Mouse (Mus musculus): Measurements from ENCODE around the gene Hist2h3b.
A peak's percentile ranks its signal among the peaks of the same experiment; 100 is the strongest.
"Not testable (repeated sequence)": the region's sequence is repeated elsewhere in the genome, so short reads cannot be mapped to it uniquely, and the experiment has no call there.

Hist2h3b gene

DNA sequence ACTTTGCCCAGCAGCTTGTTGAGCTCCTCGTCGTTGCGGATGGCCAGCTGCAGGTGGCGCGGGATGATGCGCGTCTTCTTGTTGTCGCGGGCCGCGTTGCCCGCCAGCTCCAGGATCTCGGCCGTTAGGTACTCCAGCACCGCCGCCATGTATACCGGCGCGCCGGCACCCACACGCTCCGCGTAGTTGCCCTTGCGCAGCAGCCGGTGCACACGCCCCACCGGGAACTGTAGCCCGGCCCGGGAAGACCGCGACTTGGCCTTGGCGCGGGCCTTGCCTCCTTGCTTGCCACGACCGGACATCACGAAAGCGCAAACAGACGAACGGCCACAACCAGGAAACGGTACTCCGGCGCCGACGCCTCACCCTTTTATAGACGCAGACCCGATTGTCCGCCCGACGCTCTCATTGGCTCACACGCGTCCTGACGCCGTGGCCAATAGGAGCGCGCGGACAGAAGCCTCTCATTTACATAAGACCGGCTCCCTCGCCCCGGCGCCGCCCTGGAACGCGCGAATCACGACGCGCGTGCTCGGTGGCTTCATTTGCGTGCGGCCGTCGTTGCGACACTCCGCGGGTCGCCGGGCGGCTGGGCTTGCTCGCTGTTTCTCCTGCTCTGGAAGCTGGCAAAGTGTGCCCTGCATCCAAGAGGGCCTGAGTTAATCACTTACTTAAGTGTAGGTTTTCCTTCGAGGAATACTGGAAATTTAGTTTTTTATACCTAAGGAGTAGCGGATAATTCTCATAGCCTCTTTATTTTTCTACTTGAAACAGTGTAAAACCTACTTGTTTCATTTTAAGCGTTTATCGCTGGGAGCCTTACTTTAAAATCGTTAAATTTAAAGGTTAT, 28.3 kb upstream of the Hist2h3b start, which contains the start of gene Hist2h2aa2:
Hist2h2aa2 (minus strand) TSS at position 328 of the 850 bp plus-strand sequence.
- peak; percentile 98 for DNase-seq

DNA sequence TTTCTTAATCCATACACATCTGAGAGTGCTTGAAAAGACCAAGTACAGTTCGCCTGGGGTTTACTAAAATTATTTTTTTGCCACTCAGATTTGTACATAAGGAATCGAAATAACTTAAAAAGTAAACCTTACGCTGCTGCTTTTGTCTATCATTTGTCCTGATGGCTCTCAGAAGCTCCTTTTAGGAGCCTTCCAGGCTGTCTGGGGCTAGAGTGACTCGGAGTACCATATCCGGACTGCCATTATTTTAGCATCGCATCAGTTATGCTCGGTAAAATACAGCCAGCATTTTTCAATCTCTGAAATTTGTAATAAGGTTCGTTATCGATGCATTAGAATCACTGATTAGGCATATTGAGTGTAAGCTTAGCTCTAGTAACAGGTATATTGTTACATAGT, 27.7 kb upstream of the Hist2h3b start:
- peak; percentile 32 for DNase-seq

DNA sequence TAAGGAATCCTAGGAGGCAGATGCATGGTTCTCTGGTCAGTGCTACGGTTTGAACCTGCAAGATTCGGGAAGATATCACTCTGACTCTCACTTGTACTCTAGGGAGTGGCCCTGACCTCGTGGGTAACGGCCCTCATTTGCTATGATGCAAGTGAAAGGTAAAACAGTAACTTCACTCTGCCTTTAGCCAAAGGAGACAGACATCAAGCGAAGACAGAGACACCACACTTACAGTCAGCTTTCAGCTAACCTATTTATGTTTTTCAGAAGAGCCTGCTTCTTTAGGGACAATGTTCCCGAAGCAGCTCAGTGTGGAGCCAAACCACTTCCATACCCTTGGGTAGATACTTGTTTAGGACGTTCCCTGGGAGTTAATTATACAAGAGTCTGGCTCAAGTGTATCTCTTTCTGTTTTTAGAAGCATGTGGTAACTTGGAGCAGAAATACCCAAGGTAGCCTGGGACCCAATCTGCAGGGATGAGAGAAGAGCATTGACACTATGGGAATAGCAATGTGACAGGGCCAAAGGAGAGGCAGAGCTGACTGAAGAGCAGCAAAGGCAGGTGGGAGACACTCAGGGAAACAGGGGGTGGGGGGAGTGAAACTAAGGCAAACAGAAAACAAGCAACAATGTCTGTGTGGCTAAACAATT, 24.4 kb upstream of the Hist2h3b start:
- peak; percentile 70 for DNase-seq

DNA sequence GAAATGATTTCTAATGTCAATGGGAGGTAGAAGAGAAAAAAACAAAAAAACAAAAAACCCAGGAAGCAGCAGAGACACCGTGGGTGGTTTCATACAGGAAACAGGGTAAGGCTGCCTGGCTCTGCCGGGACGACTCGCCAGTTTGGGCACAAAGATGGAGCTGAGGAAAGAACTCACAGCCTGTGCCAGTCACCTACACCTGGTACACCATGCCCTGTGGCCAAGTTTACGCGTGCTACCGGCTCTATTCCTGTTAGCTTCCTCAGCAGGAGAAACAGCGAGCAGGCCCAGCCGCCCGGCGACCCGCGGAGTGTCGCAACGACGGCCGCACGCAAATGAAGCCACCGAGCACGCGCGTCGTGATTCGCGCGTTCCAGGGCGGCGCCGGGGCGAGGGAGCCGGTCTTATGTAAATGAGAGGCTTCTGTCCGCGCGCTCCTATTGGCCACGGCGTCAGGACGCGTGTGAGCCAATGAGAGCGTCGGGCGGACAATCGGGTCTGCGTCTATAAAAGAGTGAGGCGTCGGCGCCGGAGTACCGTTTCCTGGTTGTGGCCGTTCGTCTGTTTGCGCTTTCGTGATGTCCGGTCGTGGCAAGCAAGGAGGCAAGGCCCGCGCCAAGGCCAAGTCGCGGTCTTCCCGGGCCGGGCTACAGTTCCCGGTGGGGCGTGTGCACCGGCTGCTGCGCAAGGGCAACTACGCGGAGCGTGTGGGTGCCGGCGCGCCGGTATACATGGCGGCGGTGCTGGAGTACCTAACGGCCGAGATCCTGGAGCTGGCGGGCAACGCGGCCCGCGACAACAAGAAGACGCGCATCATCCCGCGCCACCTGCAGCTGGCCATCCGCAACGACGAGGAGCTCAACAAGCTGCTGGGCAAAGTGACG, 23.2 kb upstream of the Hist2h3b start, which contains the start of gene Hist2h2aa1:
Hist2h2aa1 (plus strand) TSS at position 495 of the 884 bp plus-strand sequence.
- peak; percentile 89 for DNase-seq

DNA sequence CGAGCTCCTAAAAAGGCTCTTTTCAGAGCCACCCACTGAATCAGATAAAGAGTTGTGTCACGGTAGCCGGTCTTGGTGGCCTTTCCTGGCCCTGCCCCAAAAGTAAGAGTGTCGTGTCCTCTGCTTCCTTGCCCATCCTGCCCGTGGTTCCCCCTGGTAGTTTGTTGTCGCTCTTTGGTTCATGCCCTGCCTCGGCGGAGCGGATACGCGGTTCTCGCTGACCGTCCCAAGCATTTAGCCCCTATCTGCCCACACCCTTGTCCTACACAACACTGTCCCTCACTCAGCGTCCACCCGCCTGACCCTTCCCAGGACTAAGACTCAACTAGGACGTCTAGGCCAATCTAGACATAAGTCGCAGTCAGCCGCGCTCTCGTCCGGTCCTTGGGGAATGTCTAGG, 22.4 kb upstream of the Hist2h3b start:
- DNase-seq, result not testable (repeated sequence)

DNA sequence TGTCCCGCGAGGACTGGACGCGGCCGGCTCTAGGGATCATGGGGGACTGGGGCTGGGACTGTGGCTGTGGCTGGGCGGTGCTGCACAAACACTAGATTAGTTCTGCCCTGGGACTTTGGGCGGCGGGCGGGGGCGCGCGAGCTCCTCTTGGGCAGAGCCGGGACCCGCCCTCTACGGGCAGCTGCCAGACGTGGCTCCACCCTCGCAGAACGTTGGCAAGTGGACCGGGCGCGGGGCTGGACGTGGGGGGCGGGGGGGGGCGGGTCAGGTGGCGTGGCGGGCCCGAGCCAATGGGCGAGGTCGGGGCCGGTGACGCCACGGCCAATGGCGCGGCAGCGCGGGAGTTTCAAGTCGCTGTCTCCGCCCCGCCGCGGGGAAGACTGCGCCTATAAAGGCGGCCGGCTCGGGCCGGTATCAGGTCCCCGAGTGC, 22.0 kb upstream of the Hist2h3b start, which contains the start of gene Hist2h3c1:
Hist2h3c1 (plus strand) TSS at position 259 of the 430 bp plus-strand sequence.
- DNase-seq, result not testable (repeated sequence)

DNA sequence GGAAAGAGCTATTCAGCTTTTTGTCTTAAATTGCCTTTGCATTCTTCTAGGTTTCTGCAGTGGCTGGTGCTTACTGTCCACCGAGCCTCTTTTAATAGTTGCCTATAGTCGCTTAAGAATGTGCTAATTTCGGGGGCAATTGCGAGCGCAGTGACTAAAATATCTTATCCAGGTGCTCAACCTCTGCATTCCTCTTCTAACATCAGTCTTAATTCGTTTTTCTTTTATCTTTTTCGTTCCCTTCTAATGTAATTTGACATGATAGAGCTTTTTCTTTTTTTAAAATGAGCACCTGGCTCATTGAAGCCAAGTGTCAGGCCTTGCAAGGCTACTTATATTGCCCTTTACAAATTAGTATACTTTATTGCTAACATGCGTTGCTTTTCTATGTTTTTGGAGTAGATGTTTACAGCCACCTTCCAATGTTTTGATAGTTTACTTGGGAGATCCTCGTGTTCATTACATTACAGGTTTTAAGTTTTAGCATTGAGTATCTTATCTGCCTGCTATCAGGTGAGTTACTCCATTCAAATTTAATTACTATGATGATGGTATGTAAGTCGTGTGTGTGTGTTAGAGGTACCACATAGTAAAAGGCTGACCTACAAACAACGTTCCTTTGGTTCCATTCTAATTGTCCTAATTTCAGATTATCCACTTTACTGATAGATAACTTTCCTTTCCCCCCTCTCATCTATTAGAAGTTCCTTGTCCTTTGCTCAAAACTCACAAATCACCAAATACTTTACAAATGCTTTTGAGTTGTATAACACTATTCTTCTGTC, 20.9 kb upstream of the Hist2h3b start:
- DNase-seq, result no peak

DNA sequence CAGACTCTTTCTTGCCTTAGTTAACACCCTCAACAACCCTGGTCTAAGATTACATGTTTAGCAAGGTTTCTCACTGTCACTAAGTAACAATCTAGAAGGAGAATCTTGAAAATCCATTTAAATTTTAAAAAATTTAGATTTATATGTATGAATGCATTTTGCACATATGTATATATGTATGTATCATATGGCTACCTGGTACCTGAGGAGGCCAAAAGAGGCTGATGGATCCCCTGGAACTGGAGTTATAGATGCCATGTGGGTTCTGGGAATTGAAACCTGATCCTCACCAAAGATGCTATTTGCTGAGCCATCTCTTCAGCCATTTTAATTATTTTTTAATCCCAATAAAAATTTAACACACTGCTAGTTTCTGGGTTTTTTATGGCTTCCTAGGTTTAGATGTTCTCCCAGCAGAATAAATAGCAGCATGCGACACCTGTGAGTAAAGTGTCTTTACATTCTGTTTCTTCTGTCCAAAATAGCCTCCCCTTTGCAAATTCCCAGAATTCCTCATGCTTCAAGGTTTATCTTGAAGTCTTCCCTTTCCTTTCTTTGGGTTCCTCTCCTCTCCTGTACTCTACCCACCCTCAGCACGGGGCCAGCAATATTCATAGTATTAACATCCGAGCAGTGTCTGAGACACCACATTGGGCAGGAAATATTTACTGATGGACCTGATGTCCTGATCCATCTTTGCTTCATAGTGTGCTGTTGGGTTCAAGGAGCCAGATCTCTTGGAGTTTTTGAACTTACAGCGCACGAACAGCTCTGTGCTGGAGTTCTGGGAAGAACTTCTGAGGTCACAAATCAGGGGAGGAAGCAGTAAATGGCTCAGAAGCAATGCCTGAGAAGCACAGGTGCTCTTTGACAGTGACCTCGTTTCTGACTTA, 20.1 kb upstream of the Hist2h3b start:
- no peak for DNase-seq

DNA sequence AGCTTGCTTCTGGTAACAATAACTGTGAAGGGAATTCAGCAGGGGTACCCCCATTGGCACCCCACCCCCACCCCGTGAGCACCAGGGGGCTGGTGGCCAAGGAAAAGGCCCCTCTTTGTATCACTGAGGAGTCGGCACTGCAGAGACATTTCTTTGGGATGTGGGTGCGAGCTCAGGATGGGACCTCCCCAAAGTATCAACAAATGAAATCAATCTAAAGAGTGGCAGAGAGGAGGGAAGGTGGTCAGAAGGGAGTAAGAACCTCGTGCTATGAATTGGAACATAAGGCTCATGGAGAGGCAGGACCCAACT, 19.5 kb upstream of the Hist2h3b start:
- DNase-seq, result no peak

DNA sequence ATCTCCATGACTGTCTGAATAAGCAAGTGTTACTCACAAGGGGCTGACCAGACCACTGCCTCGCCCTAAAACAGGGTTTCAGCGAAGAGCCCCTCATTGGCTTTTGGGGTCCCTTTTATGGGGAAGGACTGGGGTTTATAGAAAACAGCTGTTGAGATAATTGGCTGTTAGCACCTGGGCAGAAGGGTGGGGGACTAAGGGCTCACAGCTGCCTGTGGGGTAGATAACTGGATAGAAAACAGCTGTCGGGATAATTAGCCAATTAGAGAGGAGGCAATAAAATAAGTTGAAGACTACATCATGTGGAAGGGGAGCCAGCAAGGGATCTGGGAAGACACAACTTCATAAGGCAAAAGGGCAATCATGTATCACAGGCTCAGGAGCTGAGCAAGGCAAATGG, 17.6 kb upstream of the Hist2h3b start:
- DNase-seq, result no peak

DNA sequence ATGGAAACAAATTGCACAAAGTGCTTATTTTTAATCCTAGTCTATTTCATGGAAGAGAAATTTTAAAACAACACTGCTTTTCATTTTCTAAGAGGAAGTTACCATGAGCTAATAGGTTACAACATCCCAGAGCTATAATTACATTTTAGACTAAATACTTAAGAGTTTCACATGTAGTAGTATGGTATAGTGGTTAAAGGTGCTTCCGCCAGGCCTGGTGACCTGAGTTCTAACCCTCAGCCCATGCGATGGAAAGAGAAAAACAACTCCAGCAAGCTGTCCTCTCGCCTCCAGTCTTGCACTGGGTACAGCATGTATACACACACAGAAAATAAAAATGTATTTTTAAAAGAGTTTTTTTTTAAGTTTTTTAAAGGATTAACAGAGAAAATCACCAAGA, 16.7 kb upstream of the Hist2h3b start:
- DNase-seq, result no peak

DNA sequence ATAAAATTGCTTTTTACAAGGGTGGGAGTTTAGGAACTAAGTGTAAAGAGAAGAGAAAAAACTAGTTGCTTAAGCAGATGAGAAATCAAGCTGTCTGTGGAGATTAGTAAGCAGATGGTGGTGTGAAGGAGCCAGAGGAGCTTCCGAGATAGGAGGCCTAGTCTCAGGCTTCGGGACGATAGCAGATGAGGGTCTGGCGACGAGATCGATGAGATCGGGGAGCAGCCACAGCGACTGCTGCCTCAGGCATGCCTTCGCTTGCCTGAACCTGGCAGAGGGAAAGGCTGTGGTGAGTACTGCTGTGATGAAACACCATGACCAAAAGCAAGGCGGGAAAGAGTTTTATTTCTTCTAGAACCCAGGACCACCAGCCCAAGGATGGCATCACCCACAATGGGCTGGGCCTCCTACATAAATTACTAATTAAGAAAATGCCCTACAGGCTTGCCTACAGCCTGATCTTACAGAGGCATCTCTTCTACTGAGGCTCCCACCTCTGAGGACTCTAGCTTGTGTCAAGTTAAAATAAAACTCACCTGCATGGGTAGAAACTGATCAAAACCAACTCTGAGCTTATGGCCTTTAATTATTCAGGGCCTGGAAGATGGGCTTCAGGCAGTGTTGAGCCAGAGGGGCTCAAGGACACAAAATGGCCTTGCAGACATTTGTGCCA, 13.6 kb upstream of the Hist2h3b start:
- no peak for DNase-seq

DNA sequence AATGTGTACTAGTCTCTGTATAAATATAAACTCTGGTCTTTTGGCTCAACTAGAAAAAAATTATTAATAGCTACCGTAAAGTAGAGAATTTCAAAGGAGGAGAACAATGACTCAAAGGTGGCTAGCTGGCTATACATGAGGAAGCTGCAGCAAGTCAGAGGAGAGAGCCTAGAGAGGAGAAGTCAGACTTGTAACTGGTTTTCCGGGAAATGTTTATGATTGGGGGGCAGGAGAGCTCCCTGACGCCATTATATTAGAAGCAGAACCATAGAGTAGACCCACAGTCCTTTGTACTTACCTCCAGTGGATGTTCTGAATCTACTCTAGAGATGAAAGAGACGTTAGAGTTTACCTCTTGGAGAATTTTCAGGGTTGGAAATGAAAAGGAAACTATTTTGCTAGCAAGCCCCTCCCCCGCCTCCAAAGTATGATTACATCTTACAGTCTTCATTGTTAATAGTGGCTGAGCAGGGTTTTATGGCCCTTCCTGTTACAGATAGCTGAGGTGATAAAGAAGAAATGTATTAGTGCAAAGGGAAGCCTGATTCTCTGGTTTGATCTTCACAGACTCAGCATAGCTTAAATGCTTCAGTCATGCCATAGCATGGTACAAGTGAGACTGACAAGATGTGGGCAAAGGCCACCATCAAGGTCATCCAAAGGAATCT, 12.4 kb upstream of the Hist2h3b start:
- no peak for DNase-seq

DNA sequence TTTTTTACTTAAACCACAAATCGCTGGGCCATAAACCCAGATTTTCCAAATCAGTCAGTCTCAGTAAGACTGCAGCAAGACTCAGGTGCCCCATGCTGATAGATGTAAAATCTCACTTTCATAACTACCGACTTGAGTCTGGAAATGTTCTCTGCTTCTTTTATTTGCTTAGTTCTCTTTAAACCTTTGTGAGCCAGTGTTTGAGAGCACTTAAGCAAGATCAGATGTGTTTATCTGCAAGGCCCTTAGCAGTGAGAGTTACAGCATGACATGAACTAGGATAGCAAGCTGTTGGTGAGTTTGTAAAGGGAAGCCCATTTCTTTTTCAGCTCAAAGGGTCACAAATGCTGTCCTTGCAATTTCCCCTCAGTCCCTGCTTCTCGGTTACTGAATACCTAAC, 11.3 kb upstream of the Hist2h3b start:
- no peak for DNase-seq

DNA sequence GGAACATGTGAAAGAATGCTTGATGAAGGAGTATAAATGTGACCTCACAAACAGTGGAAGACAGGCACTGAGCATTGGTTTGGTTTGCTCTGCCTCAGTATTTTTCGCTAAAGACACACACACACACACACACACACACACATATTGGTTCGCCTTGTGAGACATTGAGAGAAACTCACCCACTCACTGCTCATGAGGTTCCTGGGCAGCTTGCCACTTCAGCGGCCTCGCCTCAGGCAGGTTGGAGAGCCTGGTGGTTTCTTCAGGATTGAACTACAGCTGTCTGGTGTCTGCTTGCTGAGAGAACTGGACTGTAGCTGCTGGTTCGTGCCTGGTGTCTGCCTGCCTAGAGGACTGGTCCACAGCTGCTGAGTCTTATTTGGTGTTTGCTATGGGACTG, 8.2 kb upstream of the Hist2h3b start:
- DNase-seq, result no peak

DNA sequence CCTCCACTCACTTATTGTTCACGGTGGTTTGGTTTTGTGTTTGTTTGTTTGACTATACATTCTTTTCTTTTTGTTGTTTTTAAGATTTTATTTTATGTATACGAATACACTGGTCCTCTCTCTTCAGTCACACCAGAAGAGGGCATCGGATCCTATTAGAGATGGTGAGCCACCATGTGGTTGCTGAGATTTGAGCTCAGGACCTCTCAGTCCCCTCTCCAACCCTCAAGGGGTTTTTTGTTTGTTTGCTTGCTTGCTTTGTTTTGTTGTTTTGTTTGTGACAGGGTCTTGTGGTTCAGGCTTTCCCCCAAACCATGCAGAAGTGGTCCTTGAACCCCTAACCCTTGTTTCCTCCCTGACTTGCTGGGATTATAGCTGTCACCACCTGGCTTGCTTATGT, 6.8 kb upstream of the Hist2h3b start:
- DNase-seq, result no peak

DNA sequence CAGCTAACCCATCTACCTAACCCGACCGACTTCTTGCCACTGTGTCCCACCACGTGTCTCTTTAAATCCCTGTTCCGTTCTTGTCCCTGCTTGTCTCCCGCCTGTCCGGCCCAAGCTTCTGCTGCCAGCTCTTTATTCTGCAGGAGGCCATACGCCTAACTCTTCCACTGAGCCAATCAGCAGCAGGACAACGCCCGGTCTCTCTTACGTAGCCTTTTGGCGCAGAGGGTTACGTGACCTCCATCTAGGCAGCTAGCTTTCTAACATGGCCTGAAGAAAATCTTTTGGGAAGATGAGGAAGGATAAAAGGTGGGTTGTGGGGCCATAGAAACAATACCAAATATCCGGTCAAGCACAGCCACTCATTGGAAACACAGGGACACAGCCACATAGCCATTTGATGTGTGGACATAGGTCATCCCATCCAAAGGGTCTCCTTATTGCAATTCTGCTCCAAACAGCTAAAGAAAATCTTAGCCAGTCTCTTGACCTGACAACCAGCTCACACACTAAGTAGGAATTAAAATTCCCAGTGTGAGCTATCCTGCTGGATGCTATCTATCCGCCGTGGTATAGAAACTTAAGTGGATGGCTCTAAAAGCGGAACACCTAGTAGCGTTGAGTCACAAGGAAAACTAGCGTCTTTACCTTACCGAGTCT, 6.1 kb upstream of the Hist2h3b start:
- peak; percentile 86 for DNase-seq

DNA sequence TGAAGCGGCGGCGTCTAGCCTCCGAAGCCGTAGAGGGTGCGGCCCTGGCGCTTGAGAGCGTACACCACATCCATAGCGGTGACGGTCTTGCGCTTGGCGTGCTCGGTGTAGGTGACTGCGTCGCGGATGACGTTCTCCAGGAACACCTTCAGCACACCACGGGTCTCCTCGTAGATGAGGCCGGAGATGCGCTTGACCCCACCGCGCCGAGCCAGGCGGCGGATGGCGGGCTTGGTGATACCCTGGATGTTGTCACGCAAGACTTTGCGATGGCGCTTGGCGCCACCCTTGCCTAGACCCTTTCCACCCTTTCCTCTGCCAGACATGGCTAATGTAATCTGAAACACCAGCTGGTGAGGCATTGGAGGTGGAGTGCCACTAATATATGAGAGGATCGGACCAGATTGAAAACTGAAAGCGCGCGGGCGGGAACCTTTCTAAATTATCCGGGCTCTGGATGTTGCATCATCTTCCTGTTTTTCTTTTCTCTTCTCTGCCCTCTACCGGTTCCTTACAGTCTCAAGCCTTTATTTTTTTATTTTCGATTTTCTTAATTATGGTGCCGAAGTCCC, 5.4 kb upstream of the Hist2h3b start, which contains the start of gene Hist2h4:
Hist2h4 (minus strand) TSS at position 333 of the 572 bp plus-strand sequence.
- DNase-seq, result peak; percentile 99

Measured in kidney, adult 9 months (tissue).